Mouse (Mus musculus) kidney, embryonic 16.5 days (tissue): ENCODE measurements around the gene Pea15a. TPM values are rescaled to one million over a fixed set of nuclear protein-coding genes. Genes with fewer than 3 reads are reported as not detected.

Experiments used
- ATAC-seq: fragments of 200-750 bp; cut with Nextera tagmentation; 2 replicates; pipeline ENCODE4 v1.8.0; 2017; ENCODE audit warnings: moderate TSS enrichment; ENCODE audit not compliant: low FRiP score, low TSS enrichment
- H3K27ac ChIP-seq: fragments of 300-500 bp; sonication (generic); 2 replicates; pipeline ENCODE4 v1.5.1; 2014; ENCODE audit warnings: low read length
- H3K27me3 ChIP-seq: fragments of 300-500 bp; sonication (generic); 2 replicates; pipeline ENCODE4 v1.6.1; 2014; ENCODE audit warnings: low read length, control low read depth, mixed read lengths; ENCODE audit not compliant: insufficient read depth
- H3K36me3 ChIP-seq: fragments of 300-500 bp; sonication (generic); 2 replicates; pipeline ENCODE4 v1.6.1; 2014; ENCODE audit warnings: low read length, control low read depth, mixed read lengths; ENCODE audit not compliant: insufficient read depth
- H3K4me1 ChIP-seq: fragments of 300-500 bp; sonication (generic); 2 replicates; pipeline ENCODE4 v1.6.1; 2014; ENCODE audit warnings: low read length, control low read depth, mixed read lengths; ENCODE audit not compliant: insufficient read depth
- H3K4me2 ChIP-seq: fragments of 300-500 bp; sonication (generic); replicated peaks from 2 replicates; pipeline ENCODE4 v1.6.1; 2014; ENCODE audit warnings: low read depth, low read length
- H3K4me3 ChIP-seq: fragments of 300-500 bp; sonication (generic); 2 replicates; pipeline ENCODE4 v1.5.1; 2014; ENCODE audit warnings: mild to moderate bottlenecking, low read length
- H3K9ac ChIP-seq: fragments of 300-500 bp; sonication (generic); replicated peaks from 2 replicates; pipeline ENCODE4 v1.6.1; 2014; ENCODE audit warnings: low read length
- H3K9me3 ChIP-seq: fragments of 300-500 bp; sonication (generic); 2 replicates; pipeline ENCODE4 v1.6.1; 2016; ENCODE audit warnings: low read length, control low read depth
- WGBS: fragments of 180-500 bp; shearing (Covaris S2); extraction: QIAGEN DNeasy Blood & Tissue Kit; methylation state at CpG from one replicate; pipeline ENCODE4 v1.1.7; 2014; 5-methylcytosine and 5-hydroxymethylcytosine counted together
- polyA plus RNA-seq: library from polyadenylated mRNA; unstranded; fragments of >200 nt; fragmentation: Nextera tagmentation; extraction: Ambion mirVana; gene quantifications from 2 replicates; pipeline ENCODE4 v1.2.1, GENCODE M21; 2015

The Pea15a gene
- polyA plus RNA-seq, 1 experiment from 2014 or later = 129 TPM

DNA sequence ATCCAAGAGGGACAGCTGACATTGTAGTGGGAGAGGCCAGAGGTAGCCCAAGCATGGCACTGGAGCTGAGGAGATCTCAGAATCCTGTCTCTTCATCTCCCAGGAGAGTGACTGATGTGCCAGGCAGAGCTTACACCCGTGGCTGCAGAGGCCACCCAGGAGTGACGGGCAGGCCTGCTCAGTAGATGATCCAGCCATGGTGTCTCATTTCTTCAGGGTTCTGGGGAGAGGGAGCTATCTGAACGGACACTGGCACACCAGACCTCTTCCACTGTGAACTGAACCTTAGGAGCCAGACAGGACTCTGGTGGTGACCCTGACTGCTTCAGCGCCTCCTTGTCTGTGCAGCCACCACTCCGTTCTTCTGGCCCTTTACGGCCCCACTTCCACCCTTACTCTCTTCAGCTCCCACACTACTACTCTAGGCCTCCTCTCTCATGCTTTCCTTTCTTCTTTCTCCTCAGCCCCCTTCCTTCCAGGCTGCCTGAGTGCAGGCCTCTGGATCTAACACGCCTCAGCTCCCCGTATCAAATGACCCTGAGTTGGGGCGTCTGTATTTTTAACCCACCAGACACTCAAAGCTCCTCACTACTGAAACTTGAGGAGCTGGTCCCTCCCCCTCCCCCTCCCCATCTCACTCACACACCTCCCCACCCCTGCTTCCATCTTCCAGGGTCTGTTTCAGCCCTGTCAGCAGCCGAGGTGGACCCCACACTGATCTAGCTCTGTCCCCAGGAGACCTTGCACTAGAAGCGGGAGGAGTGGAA lies 14.9 kb upstream of the Pea15a start:
- Histone ChIP-seq H3K4me2 (no peak overlapping the region), H3K9ac (peak overlapping the region; percentile 44; the same call in 1 of the 2 replicates), H3K4me1 (peaks cover 46% of the 10 kb centered on the region), H3K27me3 (no peaks in the 10 kb centered on the region), H3K4me3 (no peak overlapping the region), H3K27ac (peak overlapping the region; percentile 85), H3K9me3 (no peaks in the 10 kb centered on the region), H3K36me3 (no peaks in the 10 kb centered on the region)
- 23% methylated on average over 11 of the region's 11 CpGs for WGBS
- ATAC-seq = peak; percentile 70

DNA sequence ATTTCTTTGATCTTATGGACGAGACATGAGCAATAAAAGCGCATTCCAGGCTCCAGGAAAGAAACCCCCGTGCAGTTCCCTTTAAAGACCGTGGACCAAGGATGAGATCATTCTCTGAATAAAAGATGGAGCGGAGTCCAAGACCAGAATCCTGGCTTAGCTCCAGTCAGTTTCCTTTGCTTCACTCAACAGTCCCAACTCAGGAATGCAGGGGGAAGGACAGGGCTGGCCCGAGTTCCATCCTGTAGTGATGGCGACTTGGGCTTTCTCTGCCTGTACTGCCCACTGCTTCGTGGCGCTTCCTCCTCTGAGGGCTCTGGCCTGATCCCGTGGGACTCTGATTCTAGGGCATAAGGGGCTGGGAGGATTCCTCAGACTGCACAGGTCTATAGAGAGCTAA lies 13.8 kb upstream of the Pea15a start:
- no peak overlapping the region for H3K4me3 ChIP-seq
- H3K4me1 ChIP-seq = peaks cover 46% of the 10 kb centered on the region
- H3K9ac ChIP-seq = no peak overlapping the region; the same call in 1 of the 2 replicates
- peak overlapping the region; percentile 85 for H3K27ac ChIP-seq
- H3K4me2 ChIP-seq = no peak overlapping the region; the same call in 1 of the 2 replicates
- WGBS = 34% methylated on average over 10 of the region's 10 CpGs
- H3K36me3 ChIP-seq = no peaks in the 10 kb centered on the region
- peak; percentile 17; the same call in 1 of the 2 replicates for ATAC-seq
- H3K27me3 ChIP-seq = no peaks in the 10 kb centered on the region
- H3K9me3 ChIP-seq = no peaks in the 10 kb centered on the region

DNA sequence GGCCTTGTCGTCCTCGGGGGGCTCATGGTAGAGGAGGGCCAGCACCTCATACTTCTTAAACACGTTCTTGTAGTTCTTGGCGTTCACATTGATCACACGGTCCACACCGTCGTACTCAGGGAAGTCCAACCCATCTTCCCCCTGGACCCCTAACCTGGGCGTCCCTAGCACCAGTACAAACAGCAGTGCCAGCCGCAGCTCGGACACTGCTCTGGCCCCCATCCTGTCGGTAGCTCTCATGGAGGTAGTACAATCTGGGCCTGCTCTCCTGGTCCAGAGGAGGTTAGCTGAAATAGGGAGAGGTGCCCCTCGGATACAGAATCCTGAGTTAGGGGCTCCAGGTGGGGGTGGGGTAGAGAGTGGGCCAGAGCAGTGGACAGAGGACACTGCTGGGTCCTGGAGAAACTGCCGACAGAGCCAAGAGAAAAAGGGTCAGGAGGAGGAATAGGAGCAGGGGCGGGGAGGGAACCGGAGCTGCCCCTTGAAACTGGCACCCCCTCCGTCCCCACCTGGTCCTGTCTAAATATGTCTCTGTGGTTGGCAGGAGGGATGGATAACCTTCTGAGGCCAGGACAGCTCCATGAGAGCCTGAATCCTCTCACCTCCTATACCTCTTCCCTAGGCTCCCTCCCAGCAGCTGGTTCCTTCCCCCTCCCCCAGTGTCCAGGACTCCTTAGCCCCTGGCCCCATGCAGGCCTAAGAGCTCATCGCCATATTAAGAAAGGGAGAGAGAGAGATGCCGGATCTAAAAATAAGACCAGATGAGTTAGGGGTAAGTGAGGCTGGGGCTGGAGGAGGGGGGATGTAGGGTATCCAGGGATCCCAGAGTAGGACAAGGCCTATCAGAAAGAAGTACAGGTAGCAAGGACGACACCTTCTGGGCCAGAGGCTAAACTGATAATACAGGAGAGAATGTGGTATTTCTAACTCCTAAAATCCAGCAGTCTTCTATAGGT lies 13.1 kb upstream of the Pea15a start, which contains the start of gene Casq1:
TSS of gene Casq1 (minus strand) at position 418 of the 956 bp plus-strand sequence.
- Histone ChIP-seq H3K27ac (peak within 1 kb of the TSS; percentile 85), H3K36me3 (no peaks in the 10 kb centered on the region), H3K4me1 (peaks cover 46% of the 10 kb centered on the region), H3K9me3 (no peaks in the 10 kb centered on the region), H3K4me3 (no peak within 1 kb of the TSS), H3K9ac (peak within 1 kb of the TSS; percentile 37), H3K27me3 (no peaks in the 10 kb centered on the region), H3K4me2 (no peak within 1 kb of the TSS; the same call in 1 of the 2 replicates)
- ATAC-seq = no peak
- 80% methylated on average over 19 of the region's 19 CpGs for WGBS

DNA sequence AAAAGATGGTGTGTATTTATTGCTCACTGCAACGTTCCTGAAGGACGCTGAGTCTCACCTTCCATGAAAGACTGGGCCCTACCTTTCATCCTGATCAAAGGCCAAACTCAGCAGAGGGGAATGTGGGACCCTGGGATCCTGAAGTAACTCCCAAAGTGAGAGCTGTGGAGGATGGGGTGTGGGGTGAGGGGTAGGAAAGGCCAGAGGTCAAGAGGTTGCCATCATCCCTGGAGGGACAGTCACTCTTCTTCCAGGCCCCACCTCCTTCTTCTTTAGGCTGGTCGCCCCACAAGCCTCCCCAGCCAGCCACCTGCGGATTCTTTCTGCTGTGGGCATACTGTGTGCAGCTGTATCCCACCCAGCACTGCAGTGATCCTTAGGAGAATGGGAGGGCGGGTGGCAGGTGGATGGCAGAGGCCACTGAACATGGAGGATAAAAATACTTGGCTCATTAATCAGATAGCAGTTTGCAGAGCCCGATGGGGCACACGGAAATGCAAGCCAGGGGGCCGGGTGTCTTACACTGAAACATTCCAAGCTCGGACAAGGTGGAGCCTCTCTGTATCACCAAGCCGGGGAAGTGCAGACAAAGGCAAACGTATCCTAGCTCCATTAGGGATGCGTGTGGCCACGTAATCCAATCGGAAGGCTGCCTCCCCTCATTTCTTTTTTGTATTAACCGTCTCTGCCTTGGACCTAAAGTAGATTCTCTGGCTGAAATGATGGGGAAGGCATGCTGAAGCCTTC lies 11.7 kb upstream of the Pea15a start:
- H3K9ac ChIP-seq = no peak overlapping the region
- peaks cover 52% of the 10 kb centered on the region for H3K4me1 ChIP-seq
- no peak overlapping the region for H3K4me3 ChIP-seq
- no peaks in the 10 kb centered on the region for H3K36me3 ChIP-seq
- H3K27ac ChIP-seq = no peak overlapping the region
- H3K9me3 ChIP-seq = no peaks in the 10 kb centered on the region
- no peak for ATAC-seq
- WGBS = 42% methylated on average over 15 of the region's 15 CpGs
- no peak overlapping the region for H3K4me2 ChIP-seq
- no peaks in the 10 kb centered on the region for H3K27me3 ChIP-seq

DNA sequence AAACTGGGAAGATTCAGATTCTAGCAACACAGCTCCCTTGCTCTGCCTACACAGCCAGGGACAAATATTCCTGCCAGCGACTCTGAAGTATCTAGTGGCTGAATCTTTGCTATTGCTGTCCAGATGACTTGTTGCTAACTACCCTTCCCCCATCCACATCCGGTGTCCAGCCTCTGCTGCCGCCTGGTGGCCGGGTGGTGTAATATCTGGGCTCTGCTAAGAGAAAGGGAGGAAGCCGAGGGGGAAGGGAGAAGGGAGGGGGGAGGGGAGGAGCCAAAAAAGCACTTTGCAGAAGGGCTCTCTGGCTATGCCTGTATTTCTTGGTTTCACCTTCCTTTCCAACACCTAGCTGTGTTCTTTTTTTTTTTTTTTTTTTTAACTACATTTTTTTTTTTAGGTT lies 10.5 kb upstream of the Pea15a start:
- Histone ChIP-seq H3K9me3 (no peaks in the 10 kb centered on the region), H3K9ac (peak overlapping the region; percentile 68), H3K4me1 (peaks cover 56% of the 10 kb centered on the region), H3K4me3 (peak overlapping the region; percentile 22; the same call in 1 of the 2 replicates), H3K27me3 (no peaks in the 10 kb centered on the region), H3K27ac (peak overlapping the region; percentile 87), H3K36me3 (no peaks in the 10 kb centered on the region), H3K4me2 (peak overlapping the region; percentile 51)
- ATAC-seq = peak; percentile 20
- WGBS = 0% methylated on average over 5 of the region's 5 CpGs

DNA sequence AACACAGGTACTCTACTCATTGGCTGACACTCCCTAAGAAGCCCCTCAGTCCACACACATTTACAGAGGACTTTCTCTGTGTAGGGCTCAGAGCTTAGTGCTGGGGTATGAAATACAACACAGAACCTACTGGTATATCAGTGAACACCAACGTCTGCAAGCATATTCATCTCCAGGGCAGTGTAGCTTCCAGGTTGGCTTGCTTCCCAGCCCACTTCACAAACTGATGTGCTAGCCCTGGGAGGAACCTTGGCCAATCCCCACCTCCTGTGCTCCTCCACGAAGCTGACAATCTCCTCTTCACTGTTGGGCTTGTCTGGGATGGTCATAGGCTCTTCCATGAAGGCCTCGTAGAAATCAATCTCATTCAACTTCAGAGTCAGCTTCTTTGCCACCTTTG lies 8.1 kb upstream of the Pea15a start:
- WGBS = 57% methylated on average over 3 of the region's 3 CpGs
- no peak overlapping the region for H3K27ac ChIP-seq
- H3K9ac ChIP-seq = no peak overlapping the region

DNA sequence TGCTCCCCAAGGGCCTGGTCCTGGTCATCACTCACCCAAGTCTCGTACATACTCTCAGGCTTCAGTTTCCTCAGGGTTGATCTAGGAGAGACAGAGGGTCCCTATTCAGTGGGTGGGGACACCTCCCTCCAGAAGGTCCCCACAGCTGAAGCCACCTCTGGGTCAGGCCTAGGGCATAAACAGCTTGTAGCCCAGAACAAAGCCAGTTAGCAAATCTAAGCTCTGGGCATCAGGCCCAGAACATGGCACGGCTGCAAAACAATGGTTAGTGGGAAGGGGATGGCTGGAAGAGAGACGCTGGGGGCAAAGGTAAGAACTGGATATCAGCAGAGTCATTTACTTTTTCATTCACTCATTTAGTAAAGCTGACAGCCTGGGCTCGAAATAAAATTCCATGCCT lies 7.2 kb upstream of the Pea15a start:
- ATAC-seq = no peak
- 0 out of 2 replicates have a peak overlapping the region, but pooled peaks have one; percentile 46 for H3K27ac ChIP-seq
- 66% methylated on average over 4 of the region's 4 CpGs for WGBS
- no peak overlapping the region for H3K4me3 ChIP-seq
- no peaks in the 10 kb centered on the region for H3K36me3 ChIP-seq
- H3K27me3 ChIP-seq = no peaks in the 10 kb centered on the region
- H3K9ac ChIP-seq = no peak overlapping the region
- no peaks in the 10 kb centered on the region for H3K9me3 ChIP-seq
- H3K4me1 ChIP-seq = peaks cover 28% of the 10 kb centered on the region
- H3K4me2 ChIP-seq = no peak overlapping the region

More for the DNA sequence above, 8.1 kb upstream of the Pea15a start:
- H3K4me3 ChIP-seq = no peak overlapping the region
- H3K36me3 ChIP-seq = no peaks in the 10 kb centered on the region
- peaks cover 32% of the 10 kb centered on the region for H3K4me1 ChIP-seq
- no peak for ATAC-seq
- no peaks in the 10 kb centered on the region for H3K27me3 ChIP-seq
- no peaks in the 10 kb centered on the region for H3K9me3 ChIP-seq
- no peak overlapping the region for H3K4me2 ChIP-seq

DNA sequence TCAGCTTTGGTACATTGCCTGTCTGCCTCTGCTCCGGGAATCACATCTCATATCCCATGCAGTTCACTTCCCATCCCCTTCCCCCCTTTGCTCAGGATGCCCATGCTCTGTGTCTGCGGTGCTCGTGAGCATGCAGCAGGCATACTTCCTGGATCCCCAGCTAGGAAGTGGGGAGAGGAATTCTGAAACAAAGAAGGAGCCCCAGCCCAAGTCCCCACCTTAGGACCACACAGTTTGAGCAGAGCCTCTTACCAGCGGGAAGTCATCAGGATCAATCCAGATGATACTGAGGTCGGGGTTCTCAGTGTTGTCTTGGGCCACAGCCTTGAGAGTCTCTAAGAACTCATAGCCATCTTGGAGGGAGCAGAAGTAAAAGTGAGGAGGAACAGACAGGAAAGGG lies 6.2 kb upstream of the Pea15a start:
- H3K4me1 ChIP-seq = peaks cover 23% of the 10 kb centered on the region
- no peak overlapping the region for H3K4me2 ChIP-seq
- no peaks in the 10 kb centered on the region for H3K9me3 ChIP-seq
- 61% methylated on average over 5 of the region's 5 CpGs for WGBS
- no peaks in the 10 kb centered on the region for H3K27me3 ChIP-seq
- no peaks in the 10 kb centered on the region for H3K36me3 ChIP-seq
- H3K9ac ChIP-seq = no peak overlapping the region
- ATAC-seq = no peak
- H3K27ac ChIP-seq = peak overlapping the region; percentile 46; the same call in 1 of the 2 replicates
- no peak overlapping the region for H3K4me3 ChIP-seq

DNA sequence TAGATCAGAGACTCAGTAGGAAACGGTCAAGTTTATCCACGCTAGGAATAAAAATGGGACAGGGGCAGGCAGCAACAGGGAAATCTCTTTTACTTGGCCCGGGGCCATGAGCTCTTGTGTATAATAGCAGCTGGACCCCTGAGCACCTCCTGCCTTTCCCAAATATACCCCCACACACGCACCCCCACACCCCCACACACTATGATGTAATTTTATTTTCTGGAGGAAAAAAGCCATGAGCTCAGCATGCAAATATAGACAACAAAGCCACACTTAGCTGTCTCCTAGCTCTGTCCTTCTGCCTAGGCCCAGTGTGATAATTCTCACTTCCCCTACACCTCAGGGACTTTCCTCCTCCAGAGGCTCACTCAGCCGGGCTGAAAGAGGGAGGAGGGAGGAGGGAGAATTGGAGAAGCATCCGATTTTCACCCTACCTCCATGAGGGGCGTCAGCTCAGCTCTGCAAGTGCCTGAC lies 544 bp upstream of the Pea15a start:
- peak overlapping the region; percentile 88 for H3K4me2 ChIP-seq
- H3K36me3 ChIP-seq = peaks cover under 1% of the 10 kb centered on the region; the same call in 1 of the 2 replicates
- WGBS = 18% methylated on average over 6 of the region's 7 CpGs
- H3K9ac ChIP-seq = peak overlapping the region; percentile 89; the same call in 1 of the 2 replicates
- ATAC-seq = peak; percentile 6; the same call in 1 of the 2 replicates
- H3K27me3 ChIP-seq = no peaks in the 10 kb centered on the region
- no peaks in the 10 kb centered on the region for H3K9me3 ChIP-seq
- H3K27ac ChIP-seq = peak overlapping the region; percentile 90
- peaks cover 51% of the 10 kb centered on the region for H3K4me1 ChIP-seq
- H3K4me3 ChIP-seq = peak overlapping the region; percentile 82
